Mouse (Mus musculus) retina, postnatal 7 days (tissue): ENCODE results near the gene Pced1a.

Experiments
- DNase-seq: peaks from one replicate; pipeline ENCODE4 v3.0.0-alpha.2; 2012; ENCODE audit warnings: low read depth, low spot score

Gene Pced1a

DNA sequence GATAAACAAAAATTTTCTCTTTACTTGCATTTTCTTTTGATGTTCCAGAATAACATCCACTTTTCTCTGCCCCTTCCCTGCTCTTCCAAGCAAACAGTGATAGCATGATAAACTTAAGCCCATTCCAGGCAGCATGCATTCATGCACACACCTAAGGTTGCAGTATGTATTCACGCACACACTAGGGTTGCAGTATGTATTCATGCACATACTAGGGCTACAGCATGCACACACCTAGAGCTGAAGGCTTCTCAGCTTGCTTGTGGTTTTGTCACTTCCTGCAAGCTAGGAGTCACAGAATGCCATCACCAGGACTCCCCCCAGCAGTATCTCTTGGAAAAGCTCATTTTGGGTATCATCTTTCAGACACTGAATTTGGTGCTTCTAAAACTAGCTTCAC is 12.3 kb upstream of the Pced1a start:
- DNase-seq, result no peak

GRCm38 (mm10) chr2:130433152-130433551 is 8.7 kb upstream of the Pced1a start:
- DNase-seq, result peak; percentile 29

DNA sequence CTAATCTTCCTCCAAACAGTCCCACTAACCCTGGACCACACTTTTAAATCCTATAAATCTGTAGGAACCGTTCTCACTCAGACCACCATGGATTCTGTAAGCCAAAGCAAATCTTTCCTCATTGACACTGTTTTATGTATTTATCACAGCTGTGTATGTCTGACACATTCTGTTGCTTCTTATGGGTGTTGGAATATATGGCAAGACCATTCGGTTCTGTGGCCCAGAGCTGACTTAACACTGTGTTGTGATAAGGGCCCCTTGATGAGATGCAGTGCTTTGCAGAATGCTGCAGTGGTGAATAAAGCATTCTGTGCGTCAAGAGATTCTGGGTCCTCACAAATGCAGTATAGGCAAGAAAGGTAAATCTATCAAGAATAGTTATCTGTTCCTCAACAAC is 7.7 kb upstream of the Pced1a start:
- DNase-seq, result no peak

GRCm38 (mm10) chr2:130430484-130430883 is 6.0 kb upstream of the Pced1a start:
- DNase-seq, result no peak

DNA sequence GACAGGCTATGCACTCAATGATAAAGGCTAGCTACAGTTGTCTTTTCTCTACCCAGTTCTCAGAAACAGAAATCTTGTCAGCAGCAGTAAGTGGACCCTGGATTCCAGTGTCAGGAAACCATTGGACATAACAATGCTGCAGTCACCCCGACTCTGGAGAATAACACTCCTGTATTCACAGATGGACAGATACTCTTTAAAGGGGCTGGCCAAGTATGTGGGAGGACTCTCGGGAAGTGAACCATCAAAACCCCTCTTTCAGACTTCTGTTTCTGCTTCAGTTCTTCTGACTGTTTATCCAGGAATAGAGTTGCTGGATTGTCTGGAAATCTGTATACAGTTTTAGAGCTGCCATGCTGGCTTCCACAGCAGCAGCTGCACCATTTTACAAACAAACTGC is 5.3 kb upstream of the Pced1a start:
- no peak for DNase-seq

- DNase-seq, result peak; percentile 23
Measured at GRCm38 (mm10) chr2:130425112-130425511, 611 bp upstream of the Pced1a start.

- DNase-seq, result peak; percentile 60
Measured at GRCm38 (mm10) chr2:130423397-130424125, 940 bp downstream of the Pced1a start.

GRCm38 (mm10) chr2:130421781-130422620 is 2.5 kb downstream of the Pced1a start:
- DNase-seq, result no peak

DNA sequence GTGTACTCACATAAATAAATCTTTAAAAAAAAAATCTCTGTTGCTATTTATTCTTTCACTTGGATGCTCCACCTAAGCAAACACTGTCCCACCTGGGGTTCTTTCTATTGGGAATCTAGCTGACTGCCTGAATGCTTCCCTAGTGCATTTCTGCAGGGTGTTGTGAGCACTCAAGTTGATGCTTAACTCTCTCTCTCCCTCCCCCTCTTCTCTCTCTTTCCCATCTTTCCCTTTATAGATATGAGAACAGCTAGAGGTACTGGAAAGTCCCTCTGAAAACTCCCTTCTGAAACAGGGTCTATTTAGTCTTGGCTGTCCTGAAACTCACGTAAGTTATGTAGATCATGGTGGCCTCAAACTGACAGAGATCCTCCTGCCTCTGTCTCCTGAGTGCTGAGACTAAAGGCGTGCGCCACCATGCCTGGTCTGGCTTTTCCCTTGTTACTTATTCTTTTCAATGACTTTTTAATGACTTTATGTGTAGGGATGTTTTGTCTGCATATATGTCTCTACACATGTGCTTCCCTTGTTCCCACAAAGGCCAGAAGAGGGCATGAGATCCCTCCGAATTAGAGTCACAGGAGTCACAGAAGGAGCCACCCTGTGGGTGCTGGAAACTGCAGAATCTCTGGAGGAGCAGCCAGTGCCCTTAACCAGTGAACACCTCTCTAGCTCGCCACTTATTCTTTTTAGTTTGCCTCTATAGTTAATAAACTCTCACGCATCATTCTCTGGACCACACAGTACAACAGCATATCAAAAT is 10.2 kb downstream of the Pced1a start:
- DNase-seq, result no peak

- DNase-seq, result no peak
Measured at GRCm38 (mm10) chr2:130412775-130413174, 11.7 kb downstream of the Pced1a start.

- peak; percentile 73 for DNase-seq
Measured at GRCm38 (mm10) chr2:130411558-130412495, 12.7 kb downstream of the Pced1a start.

- DNase-seq, result peak; percentile 33
Measured at GRCm38 (mm10) chr2:130408194-130408593, 16.3 kb downstream of the Pced1a start.

DNA sequence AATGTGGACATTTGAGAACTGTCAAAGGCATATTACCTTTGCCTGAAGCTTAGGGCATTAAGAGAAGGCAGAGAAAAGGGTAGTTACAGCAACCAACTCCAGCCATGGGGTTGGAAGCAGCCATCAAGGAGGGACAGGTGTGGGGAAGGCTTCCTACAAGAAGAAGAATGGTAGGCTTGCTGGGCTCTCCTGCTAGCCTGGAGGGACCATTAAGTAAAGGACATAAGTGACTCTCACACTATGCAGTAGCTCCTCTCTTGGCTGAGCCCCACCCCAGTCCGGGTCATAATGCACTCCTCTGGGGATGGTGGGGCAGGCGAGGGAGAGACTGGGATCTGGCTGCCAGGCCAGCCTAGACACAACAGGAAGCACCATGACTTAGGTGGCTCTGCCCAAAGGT is 18.3 kb downstream of the Pced1a start, which contains the start of gene Tmem239:
Gene Tmem239 (plus strand): TSS at position 301 of the 400 bp plus-strand sequence.
- no peak for DNase-seq

- DNase-seq, result no peak
Measured at GRCm38 (mm10) chr2:130404939-130405338, 19.6 kb downstream of the Pced1a start, which contains the start of the genes Gm28372 and 1700020A23Rik. Gene Gm28372, plus strand, starts transcription at chr2:130405239. Gene 1700020A23Rik, plus strand, starts transcription at chr2:130405259.

GRCm38 (mm10) chr2:130401891-130402290 is 22.6 kb downstream of the Pced1a start:
- DNase-seq, result no peak

DNA sequence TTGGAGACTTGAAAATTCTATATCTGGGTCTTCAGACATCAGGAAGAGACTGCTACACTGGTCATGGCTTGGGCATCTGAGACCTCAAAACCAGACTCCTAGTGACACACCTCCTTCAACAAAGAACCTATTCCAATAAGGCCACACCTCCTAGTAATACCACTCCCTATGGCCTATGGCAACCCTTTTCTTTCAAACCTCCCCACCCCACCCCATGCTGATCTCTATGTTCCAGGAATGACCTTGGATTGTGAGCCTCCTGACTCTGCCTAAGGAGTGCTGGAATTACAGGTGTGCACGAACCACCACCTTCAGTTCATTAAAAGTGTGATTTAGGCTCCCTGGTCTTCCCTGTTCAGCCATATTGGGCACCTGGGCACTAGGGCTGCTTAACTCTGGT is 24.5 kb downstream of the Pced1a start:
- DNase-seq, result no peak

GRCm38 (mm10) chr2:130398091-130398490 is 26.4 kb downstream of the Pced1a start:
- DNase-seq, result no peak

DNA sequence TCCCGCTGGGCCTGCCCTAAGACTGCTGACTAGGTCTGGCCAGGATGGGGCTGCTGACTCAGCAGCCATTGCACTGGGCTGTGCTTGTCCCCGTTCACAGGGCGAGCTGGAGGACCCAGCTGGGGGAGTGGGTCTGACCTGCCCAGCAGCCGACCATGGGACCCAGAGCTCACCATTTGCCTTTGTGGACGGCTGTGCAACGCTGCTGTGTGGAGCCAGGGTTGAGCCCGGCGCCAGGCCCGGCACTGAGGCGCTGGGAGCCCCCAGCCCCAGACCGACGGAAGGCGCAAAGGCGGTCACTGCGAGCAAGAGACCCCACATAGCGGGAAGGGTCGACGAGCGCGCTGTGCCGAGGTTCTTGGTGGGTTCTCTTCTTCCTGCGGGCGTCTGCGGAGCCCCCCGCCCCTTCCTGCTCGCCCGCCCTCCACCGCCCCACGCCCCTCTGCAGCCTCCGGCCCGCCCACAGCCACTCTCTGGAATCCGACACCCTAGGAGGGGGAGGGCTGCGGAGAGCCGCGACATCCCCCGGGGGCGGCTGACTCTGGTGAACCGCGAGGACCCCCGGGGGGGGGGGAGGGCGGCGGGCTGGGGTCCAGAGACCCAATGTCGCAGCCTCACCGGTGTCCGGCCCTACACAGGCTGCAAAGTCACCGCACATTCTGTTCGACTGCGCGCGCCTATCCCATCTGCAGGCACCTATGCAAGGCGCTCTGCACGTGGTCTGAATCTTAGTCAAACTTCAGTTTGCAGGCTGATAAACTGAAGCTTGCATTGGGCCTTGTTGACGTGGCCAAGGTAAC is 27.1 kb downstream of the Pced1a start, which contains the start of gene Cpxm1:
Gene Cpxm1 (minus strand): TSS at position 389 of the 800 bp plus-strand sequence.
- no peak for DNase-seq

- DNase-seq, result no peak
Measured at GRCm38 (mm10) chr2:130395696-130396095, 28.8 kb downstream of the Pced1a start.

DNA sequence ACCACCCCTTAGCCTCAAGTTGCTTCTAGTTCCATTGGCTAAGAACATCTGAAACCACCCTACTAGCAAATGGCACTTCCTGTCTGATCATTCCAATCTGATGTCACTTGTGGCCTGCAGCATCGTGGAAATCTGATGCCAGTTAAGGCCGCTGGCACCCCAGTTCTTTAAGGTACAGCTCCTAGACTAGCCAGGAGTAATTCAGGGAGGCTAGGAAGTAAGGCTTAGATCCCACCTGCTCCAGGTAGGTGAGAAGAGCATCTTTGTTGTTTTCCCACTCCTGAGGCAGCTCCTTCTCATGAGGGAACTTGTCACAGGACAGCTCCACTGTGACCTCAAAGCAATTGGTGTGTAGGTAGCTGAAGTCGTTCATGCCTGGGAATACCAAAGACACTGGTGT is 31.7 kb downstream of the Pced1a start:
- no peak for DNase-seq
